Mouse (Mus musculus) embryonic fibroblast, embryonic 13.5 days (primary cell): ENCODE measurements at regions not wholly inside any gene's neighbourhood (a gene's known extent, or its start where the extent isn't known, plus 50 kb on each side); places are given as distances from the start of the nearest gene placed in this dataset.

Experiments used
- H3K27ac ChIP-seq: 2 replicates; pipeline ENCODE4 v1.5.1; 2012; ENCODE audit warnings: low read length, control low read depth, inconsistent platforms; ENCODE audit not compliant: insufficient read depth
- H3K4me1 ChIP-seq: 2 replicates; pipeline ENCODE4 v1.6.1; 2011; ENCODE audit warnings: low read length; ENCODE audit not compliant: control insufficient read depth, insufficient read depth
- H3K4me3 ChIP-seq: 2 replicates; pipeline ENCODE4 v1.5.1; 2011; ENCODE audit warnings: mild to moderate bottlenecking, control low read depth, low read length; ENCODE audit not compliant: insufficient read depth
- CTCF ChIP-seq: IDR thresholded peaks from 2 replicates; pipeline ENCODE4 v1.5.1; 2011; ENCODE audit warnings: mild to moderate bottlenecking, control low read depth, low read length, moderate library complexity, borderline replicate concordance; ENCODE audit not compliant: insufficient read depth
- POLR2A ChIP-seq: IDR thresholded peaks from 2 replicates; pipeline ENCODE4 v1.6.1; 2011; ENCODE audit warnings: low read depth, mild to moderate bottlenecking, control low read depth, low read length, moderate library complexity

GRCm38 (mm10) chr3:61133096-61133495, 130.5 kb downstream of the P2ry1 start:
- TF ChIP-seq CTCF (no peak), POLR2A (no peak)
- H3K4me1 ChIP-seq: no peaks in the 10 kb centered on the region
- no peak overlapping the region for H3K4me3 ChIP-seq
- no peak overlapping the region for H3K27ac ChIP-seq

- TF ChIP-seq POLR2A (no peak), CTCF (no peak)
- H3K4me1 ChIP-seq: no peaks in the 10 kb centered on the region
These were observed 151.5 kb downstream of the P2ry1 start for GRCm38 (mm10) chr3:61154087-61154486.

GRCm38 (mm10) chr3:61159811-61160210, 157.2 kb downstream of the P2ry1 start:
- TF ChIP-seq CTCF: no peak
- TF ChIP-seq POLR2A: no peak
- Histone ChIP-seq H3K4me3 (no peak overlapping the region), H3K4me1 (no peaks in the 10 kb centered on the region)

More at GRCm38 (mm10) chr3:61154087-61154486, 151.5 kb downstream of the P2ry1 start:
- Histone ChIP-seq H3K27ac (no peak overlapping the region), H3K4me3 (no peak overlapping the region)

GRCm38 (mm10) chr3:61161384-61161783, 158.8 kb downstream of the P2ry1 start:
- Histone ChIP-seq H3K4me3 (no peak overlapping the region), H3K27ac (no peak overlapping the region), H3K4me1 (no peaks in the 10 kb centered on the region)
- no peak for TF ChIP-seq POLR2A
- TF ChIP-seq CTCF: no peak

More at GRCm38 (mm10) chr3:61159811-61160210, 157.2 kb downstream of the P2ry1 start:
- H3K27ac ChIP-seq: no peak overlapping the region

- H3K4me3 ChIP-seq: no peak overlapping the region
- H3K27ac ChIP-seq: no peak overlapping the region
- no peaks in the 10 kb centered on the region for H3K4me1 ChIP-seq
- TF ChIP-seq CTCF (no peak), POLR2A (no peak)
These were observed 175.6 kb upstream of the Rap2b start for GRCm38 (mm10) chr3:61185789-61186188.

- no peaks in the 10 kb centered on the region for H3K4me1 ChIP-seq
- H3K4me3 ChIP-seq: no peak overlapping the region
- TF ChIP-seq CTCF (no peak), POLR2A (no peak)
- no peak overlapping the region for H3K27ac ChIP-seq
These were observed 172.8 kb upstream of the Rap2b start for GRCm38 (mm10) chr3:61188662-61189061.

GRCm38 (mm10) chr3:61216562-61216961, 144.9 kb upstream of the Rap2b start:
- peak overlapping the region; percentile 52 for H3K27ac ChIP-seq
- TF ChIP-seq POLR2A (no peak), CTCF (no peak)
- H3K4me3 ChIP-seq: no peak overlapping the region
- no peaks in the 10 kb centered on the region for H3K4me1 ChIP-seq

- TF ChIP-seq CTCF (no peak), POLR2A (no peak)
- H3K4me1 ChIP-seq: no peaks in the 10 kb centered on the region
- H3K27ac ChIP-seq: no peak overlapping the region
- H3K4me3 ChIP-seq: no peak overlapping the region
These were observed 136.9 kb upstream of the Rap2b start for GRCm38 (mm10) chr3:61224505-61224904.

- Histone ChIP-seq H3K4me3 (no peak overlapping the region), H3K4me1 (no peaks in the 10 kb centered on the region), H3K27ac (no peak overlapping the region)
- TF ChIP-seq CTCF: no peak
- no peak for TF ChIP-seq POLR2A
These were observed 136.4 kb upstream of the Rap2b start for GRCm38 (mm10) chr3:61225054-61225453.

GRCm38 (mm10) chr3:61241380-61241779, 120.1 kb upstream of the Rap2b start:
- Histone ChIP-seq H3K4me3 (no peak overlapping the region), H3K27ac (no peak overlapping the region), H3K4me1 (no peaks in the 10 kb centered on the region)
- TF ChIP-seq POLR2A: no peak
- no peak for TF ChIP-seq CTCF
